Mouse (Mus musculus) large intestine, adult 2 months (tissue): ENCODE data around the gene Chid1. TPM values are rescaled to one million over a fixed set of nuclear protein-coding genes. Genes with fewer than 3 reads are reported as not detected.

Source experiments
- DNase-seq: peaks from one replicate; pipeline ENCODE4 v3.0.0-alpha.2; 2012; ENCODE audit warnings: low read depth, low spot score
- WGBS: fragments of 180-500 bp; shearing (Covaris S2); methylation state at CpG from one replicate; pipeline ENCODE4 v1.1.7; 2018; 5-methylcytosine and 5-hydroxymethylcytosine counted together
- polyA plus RNA-seq: library from polyadenylated mRNA; depleted of rRNA; stranded (reverse); fragments of >200 nt; gene quantifications from 2 replicates; pipeline ENCODE4 v1.2.3, GENCODE M21; 2012

Chid1 gene
- polyA plus RNA-seq, 1 experiment, result 37.0 TPM

DNA sequence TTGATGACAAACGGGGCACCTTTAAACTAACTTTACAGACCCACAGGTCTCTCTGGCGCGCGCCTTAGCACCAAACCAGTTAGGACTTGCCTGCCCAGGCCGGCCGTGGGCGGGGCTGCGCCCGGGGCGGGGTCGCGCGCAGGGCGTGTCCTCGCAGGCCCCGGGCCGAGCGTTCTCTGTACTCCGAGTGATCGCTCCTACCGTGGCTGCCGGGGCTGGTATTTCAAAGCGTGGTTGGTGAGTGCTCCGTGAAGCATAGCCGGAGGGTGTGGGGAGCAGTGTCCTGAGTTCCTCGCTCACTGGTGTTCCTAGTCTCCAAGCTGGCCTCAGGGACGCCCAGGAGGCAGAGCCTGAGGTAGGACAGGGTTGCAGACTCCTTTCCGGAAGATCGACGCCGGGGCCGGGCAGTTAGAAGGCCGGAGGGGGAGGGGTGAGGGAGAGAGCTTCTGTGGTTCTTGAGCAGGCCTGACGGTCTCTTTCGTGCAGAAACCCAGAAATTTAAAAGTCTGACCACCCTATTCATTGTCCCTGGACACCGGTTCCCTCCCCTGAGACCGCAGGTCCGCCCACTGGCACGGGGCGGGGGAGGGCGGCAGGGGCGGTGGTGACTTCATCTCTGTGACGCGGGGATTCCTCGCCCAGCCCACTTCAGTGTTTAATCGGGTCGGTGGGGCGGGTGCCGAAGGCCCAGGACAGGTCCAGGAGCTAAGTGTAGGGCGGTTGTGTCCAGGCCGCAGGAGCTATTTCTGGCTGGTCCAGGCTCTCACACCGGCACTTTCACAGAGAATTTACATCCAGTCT lies 72.2 kb downstream of the Chid1 start, which contains the start of gene Cd151:
TSS of gene Cd151 (plus strand) at position 163 of the 801 bp plus-strand sequence.
- no peak for DNase-seq
- under 1% methylated on average over 52 of the region's 52 CpGs for WGBS

DNA sequence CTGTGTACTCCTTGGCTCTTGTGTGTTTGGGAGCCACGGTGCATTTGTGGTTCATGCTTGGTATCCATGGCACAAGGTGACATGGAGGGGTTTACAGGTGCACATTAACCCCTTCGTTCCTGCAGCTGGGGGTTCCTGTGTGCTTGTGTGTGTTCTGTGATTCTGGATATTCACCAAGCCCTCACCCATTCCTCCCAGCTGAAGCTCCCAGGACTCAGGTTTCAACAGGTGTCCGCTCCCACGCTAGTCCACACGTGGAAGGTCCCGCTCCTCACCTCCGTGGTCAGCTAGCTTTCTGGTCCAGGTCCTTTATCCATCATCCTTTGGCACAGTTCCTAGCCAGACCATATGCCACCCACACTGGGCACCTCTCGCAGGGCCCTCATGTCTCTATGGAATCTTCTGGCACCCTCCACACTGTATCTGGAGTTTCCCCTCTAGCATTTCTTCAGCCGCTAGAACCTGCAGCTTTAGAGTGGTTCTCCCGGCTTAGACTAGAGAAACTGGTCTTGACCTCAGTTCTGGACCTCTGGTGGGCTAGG lies 73.0 kb downstream of the Chid1 start:
- 57% methylated on average over 10 of the region's 10 CpGs for WGBS
- no peak for DNase-seq

DNA sequence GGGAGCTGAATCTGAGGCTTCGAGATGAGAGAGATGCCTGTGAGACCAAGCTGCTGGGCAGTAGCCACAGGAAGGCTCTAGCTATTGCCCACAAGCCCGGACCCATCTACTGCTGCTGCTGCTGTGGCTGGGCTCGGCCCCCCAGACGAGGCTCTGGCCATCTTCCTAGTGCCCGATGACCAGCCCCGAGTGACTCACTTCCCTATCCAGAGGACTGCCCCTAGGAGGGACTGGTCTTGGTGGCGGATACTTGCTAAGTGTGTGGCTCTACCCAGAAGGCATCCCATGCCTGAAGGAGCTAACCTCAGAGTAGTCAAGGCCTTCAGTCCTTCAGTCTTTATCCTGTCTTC lies 73.6 kb downstream of the Chid1 start:
- no peak for DNase-seq
- WGBS, result 82% methylated on average over 7 of the region's 7 CpGs

DNA sequence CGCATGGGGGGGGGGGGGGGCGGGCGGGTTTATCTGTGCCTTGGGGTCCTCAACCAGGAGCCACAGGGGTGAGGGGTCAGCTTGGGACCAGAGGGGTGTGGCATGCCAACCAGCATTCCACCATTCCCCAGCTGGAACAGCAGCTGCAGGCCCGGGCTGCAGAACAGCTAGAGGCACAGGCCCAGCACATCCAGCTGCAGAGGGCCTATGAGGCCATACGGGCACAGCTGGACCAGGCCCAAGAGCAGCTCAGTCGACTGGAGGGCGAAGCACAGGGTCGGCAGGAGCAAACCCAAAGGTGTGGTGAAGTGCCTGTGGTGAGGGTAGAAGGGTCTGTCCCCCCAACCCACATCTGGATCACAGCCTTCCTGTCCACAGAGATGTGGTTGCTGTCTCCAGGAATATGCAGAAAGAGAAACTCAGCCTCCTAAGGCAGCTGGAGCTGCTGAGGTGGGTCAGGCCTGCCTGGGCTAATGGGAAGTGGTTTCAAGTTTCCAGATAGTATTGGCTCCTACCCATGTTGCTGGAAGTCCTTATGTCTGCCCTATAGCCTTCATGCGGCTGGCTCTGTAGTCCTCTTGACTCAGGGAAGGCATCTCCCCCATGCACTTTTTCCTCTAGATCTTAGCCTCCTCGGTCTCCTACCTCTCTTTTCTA lies 74.1 kb downstream of the Chid1 start:
- no peak for DNase-seq
- 58% methylated on average over 10 of the region's 10 CpGs for WGBS

DNA sequence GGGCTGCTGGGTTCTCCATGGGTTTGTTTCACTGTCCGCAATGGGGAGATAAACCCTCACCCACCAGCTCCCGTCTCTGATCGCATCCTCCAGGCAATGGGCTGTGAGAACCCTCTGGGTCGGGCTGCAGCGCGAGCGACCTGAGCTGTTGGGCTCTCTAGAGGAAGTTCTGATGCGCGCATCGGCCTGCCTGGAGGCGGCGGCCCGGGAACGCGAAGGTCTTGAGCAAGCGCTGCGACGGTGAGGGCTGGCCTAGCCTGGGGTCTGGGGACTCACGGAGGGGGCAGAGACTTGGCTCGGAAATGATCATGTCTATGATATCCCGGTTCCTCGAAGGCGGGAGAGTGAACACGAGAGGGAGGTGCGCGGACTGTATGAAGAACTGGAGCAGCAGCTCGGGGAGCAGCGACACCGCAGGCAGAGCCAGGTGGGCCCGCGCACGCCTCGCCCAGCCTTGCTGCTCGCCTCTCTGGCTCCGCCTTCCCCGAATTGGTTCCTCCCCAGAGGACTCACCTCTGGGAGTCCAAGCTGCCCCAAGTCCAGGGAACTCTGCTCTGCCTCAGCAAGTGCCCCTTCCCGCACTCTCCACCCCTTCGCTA lies 75.0 kb downstream of the Chid1 start:
- WGBS, result 50% methylated on average over 38 of the region's 38 CpGs
- no peak for DNase-seq

DNA sequence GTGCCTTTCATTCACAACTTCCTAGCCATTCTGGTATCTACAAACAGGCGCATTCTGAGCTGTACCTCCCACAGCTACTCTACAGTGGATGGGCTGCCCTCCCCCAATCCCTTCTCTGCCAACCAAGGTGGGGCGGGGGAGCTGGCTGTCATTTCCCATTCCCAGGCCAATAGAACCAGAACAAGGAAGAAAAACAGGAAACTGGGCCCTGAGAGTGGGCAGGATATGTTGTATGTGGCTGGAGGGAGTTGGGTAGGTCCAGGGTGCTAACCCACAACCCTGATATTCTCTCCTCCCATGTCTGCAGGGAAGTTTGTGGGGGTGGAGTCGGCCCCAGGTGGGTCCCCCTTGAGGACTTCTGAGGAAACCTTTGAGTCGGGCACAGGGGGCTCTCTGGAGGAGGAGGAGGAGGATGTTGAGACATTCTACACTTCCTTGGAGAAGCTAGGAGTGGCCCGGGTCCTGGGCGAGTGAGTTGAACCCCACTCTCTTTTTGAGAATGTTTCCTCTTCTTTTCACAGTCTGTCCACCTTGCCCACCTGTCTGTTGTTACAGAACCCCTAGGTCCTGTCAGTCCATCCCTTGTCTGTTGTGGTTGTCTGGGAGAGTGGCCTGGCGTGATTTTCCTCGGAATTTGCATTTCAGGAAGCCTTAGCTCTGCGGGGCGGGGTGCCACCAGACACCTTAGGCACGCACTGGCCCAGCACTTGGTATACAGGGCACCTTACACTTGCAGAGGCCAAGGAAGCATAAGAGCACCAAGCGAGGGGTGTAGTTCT lies 75.6 kb downstream of the Chid1 start:
- 56% methylated on average over 12 of the region's 12 CpGs for WGBS
- no peak for DNase-seq

DNA sequence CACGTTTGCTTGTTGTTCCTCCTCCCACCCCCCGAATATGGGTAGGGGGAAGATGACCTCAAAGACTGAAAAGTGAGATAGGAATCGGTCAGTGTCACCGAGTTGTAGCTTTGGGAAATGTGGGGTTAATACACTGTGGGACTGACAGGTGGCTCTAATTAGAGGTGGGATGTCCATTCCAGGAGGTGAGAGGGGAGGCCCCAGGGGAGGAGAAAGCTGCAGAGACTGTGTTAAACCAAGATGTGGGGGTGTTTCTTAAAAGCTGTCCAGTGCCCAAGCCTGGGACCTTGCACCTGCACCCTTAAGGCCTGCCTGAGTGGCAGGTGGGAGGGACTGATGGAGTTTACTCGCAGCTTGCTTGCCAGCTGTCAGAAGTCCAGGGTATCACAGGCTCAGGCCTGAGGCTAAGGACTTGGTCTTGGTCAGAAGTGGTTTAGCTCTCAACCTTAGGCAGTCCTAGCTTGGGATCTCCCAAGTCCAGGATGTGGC lies 77.3 kb downstream of the Chid1 start:
- WGBS, result 9% methylated on average over 5 of the region's 5 CpGs

DNA sequence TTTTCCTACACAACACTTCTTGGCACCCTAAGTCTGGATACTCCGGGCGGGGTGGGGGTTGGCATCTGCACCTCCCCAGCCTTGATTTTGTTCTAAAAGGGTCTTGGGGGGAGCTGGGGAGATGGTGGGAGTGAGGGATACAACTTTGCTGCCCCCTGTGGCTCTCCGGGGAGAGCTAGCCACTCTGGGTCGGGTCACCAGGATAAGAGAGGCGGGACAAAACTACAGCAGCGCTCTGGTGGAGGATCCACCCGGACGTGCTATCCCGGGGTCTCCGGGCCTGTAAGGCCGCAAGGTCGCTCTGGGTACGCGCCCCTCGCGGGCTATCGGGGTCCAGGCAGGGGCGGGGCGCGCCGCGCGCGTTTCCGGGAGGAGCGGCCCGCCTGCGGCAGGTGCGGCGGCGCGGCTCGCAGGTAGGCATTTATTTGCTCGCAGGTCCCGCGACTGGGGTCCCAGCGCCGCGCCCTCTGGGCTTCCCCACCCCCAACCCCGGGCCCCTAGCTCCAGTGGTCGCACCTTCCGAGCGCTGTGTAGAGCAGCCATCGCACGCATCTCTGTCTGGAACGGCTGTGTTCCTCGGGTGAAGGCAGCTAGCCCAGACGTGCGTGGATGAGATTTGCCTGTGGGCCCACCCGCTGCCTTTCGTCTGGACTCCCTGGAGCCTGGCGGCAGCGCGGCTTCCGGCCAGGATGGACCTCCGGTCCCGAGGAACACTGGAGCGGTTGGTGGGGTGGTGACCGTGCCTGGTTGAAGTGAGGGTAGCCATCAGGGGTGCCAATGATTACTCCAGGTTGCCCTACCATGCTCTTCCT lies 77.9 kb downstream of the Chid1 start:
- WGBS, result under 1% methylated on average over 59 of the region's 59 CpGs
- no peak for DNase-seq

More for the DNA sequence above, 77.3 kb downstream of the Chid1 start:
- no peak for DNase-seq

DNA sequence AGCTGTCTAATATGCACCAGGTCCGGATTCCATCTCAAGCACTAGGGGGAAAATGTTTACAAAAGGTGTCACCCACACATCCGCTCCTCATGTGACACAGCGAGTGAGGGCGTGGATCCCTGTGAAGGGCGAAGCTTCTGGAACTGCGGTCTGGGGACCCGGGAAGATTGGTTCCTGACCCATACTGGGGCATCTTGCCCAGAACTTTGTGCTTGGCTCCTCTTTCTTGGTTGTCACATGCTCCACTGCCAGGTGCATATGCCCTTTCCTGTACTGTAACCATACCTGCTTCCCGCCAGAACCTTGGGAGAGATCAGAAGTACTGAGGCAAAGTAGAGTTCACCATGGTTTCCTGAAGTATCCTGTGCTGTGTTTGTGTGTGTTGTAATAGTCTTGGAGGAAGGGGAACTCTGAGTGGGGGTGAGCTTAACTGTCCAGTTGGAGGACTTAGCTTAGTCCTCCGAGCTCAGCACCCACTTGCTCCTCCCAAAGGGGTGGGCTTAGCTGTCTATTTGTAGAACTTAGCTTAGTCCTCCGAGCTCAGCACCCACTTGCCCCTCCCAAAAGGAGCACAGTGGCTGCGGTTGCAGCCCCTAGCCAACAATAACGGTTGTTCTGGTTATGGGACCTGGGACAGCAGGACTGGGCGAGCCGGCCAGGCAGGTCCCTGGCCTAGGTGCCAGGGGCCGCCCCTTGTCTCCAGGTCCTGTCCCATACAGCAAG lies 79.1 kb downstream of the Chid1 start, which contains the start of gene Cracr2b:
TSS of gene Cracr2b (plus strand) at position 704 of the 723 bp plus-strand sequence.
- WGBS, result 24% methylated on average over 15 of the region's 15 CpGs

DNA sequence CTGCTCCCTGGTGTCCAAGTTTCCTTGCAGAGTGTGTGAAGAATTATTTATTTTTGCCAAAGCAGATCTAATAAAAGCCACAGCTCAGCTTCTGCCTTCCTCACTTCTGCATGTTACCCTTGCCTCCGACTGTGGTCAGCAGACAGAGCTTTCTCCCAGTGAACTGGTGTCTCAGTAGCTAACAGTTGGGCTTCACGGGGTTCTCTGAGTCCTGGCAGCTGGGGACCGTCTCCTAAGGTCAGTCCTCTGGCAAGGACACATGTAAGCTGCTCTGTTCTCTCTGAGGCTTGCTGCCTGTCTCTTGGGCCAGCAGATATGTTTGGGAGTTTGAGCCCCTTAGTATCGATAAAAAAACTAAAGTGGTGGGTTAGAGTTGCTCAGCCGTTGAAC lies 79.7 kb downstream of the Chid1 start:
- no peak for DNase-seq
- WGBS, result 28% methylated on average over 5 of the region's 5 CpGs

More for the DNA sequence above, 79.1 kb downstream of the Chid1 start, which contains the start of gene Cracr2b:
- DNase-seq, result no peak

DNA sequence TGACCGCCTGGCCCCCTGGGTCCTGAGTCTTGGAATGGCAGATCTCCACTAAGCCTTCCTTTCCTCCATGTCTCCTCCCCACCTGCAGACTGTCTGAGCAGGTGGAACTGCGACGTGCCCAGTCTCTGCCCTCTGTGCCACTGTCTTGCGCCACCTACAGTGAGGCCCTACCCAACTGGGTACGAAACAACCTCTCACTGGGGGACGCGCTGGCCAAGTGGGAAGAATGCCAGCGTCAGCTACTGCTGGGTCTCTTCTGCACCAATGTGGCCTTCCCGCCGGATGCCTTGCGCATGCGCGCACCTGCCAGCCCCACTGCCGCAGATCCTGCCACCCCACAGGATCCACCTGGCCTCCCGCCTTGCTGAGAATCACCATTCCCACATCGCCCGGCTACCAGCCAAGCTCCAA lies 80.4 kb downstream of the Chid1 start:
- DNase-seq, result no peak
- 91% methylated on average over 17 of the region's 17 CpGs for WGBS

DNA sequence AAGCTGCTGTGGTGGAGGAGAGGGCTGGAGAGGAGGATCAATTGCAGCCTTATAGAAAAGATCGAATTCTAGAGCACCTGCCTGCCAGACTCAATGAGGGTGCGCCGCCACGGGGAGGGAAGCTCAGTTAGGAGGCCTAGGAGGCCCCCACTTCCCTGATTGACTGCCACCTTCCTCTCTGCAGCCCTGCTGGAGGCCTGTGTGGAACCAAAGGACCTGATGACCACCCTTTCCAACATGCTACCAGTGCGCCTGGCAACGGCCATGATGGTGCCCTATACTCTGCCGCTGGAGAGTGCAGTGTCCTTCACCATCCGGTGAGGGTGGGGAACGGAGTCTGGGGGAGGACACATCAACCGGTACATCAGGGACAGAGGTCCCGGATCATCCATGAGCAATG lies 81.0 kb downstream of the Chid1 start:
- WGBS, result 91% methylated on average over 11 of the region's 11 CpGs
- DNase-seq, result no peak

DNA sequence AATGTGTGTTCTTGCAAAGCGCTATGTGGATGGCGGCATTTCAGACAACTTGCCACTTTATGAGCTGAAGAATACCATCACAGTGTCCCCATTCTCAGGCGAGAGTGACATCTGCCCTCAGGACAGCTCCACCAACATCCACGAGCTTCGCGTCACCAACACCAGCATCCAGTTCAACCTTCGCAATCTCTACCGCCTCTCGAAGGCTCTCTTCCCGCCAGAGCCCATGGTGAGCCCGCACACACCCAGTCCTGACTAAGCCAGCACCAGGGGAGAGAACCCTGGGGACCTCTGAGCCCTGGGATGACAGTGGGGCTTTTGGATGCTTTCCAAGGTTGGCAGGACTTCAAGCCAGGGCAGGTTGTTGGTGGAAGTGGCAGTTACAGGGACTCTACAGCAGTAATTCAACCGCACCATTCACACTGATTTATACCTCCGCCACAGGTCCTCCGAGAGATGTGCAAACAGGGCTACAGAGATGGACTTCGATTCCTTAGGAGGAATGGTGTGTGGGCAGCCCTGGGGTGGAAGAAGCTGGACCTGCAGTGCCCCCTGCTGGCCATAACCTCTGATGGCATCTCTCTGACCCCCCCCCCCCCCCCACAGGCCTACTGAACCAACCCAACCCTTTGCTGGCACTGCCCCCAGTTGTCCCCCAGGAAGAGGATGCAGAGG lies 81.5 kb downstream of the Chid1 start:
- no peak for DNase-seq
- 52% methylated on average over 15 of the region's 15 CpGs for WGBS

DNA sequence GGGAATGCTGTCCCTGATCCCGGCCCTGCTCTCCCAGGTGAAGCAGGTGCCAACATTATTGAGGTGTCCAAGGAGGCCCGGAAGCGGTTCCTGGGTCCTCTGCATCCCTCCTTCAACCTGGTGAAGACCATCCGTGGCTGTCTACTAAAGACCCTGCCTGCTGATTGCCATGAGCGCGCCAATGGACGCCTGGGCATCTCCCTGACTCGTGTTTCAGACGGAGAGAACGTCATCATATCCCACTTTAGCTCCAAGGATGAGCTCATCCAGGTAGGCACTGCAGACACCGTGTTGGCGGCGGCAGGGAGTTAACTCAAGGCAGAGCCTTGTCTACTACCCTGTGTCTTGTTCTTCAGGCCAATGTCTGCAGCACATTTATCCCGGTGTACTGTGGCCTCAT lies 82.4 kb downstream of the Chid1 start:
- WGBS, result 85% methylated on average over 14 of the region's 14 CpGs
- DNase-seq, result no peak

DNA sequence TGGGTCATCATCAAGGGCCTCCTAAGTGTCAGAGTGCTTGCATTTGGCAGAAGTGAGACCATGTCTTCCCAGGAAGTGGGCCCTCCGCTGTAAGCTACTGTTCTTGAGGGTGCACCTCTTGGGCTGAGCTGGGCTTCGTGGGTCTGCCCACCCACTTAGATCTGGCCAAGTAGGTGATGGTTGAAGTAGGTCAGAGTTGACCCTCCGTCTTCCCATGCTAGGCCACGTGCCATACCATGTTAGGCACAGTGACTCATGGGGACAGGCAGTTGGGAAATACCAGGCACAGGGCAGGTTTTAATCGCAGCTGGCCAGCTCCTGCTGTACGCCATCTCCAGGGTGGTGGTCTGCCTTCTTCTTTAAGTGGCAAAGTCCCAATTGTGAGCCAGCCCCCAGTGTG lies 82.9 kb downstream of the Chid1 start:
- no peak for DNase-seq
- 47% methylated on average over 6 of the region's 6 CpGs for WGBS

DNA sequence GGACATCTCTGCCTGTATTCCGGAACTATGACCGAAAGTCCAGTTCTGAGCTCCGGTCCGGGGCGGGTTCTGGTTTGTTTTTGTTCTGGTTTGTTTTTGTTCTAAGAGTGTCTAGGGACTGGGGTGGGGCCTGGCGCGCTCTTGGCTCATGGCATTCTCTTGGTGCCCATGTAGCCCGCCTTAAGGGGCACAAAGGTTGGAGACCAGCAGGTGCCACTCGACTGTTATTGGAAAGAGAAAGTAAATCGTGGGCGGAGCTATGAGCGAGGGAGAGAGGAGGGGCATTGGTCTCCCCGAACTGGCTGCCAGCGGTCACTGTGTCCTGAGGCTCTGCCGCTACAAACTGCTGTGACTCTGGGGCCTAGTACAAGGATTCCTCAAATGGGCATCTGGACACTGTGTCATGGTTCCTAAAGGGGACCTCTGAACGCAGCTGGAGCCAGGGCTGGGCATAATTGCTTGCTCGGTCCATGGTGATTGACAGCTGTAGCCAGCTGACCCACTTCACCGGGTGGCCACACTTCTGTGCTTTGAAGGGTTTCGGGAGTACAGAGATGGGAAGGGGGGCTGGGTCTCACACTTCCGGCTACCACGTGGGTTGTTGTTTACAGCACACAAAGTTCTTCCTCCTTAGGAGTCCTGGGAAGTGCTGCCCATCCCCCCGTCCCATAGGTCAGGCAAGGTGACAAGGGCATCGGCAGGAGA lies 83.9 kb downstream of the Chid1 start:
- under 1% methylated on average over 23 of the region's 23 CpGs for WGBS

DNA sequence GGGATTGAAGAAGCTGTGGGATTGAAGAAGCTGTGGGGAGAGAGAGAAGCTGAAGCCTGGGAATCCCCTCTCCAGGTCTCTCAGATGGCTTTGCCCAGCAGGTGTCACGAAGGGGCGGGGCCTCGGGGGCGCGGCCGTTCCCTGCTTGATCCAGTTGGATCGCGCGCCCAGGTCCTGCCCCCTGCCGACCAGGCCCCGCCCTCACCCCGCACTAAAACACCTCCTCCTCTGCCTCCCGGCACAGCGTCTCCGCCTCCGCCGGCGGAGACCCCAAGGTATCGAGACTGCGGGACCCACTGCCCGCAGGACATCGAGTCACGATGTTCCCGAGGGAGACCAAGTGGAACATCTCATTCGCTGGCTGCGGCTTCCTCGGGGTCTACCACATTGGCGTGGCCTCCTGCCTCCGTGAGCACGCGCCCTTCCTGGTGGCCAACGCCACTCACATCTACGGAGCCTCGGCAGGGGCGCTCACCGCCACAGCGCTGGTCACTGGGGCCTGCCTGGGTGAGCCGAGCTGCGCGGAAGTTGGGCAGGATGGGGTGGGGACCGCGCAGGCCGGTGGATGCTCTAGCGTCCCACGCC lies 84.6 kb downstream of the Chid1 start, which contains the start of gene Pnpla2:
TSS of gene Pnpla2 (plus strand) at position 232 of the 585 bp plus-strand sequence.
- under 1% methylated on average over 43 of the region's 45 CpGs for WGBS
- DNase-seq, result no peak

More for the DNA sequence above, 83.9 kb downstream of the Chid1 start:
- no peak for DNase-seq
